Mouse (Mus musculus) lung, adult 2 months (tissue): ENCODE measurements around the gene Mtch1.

ENCODE experiments used
- CTCF ChIP-seq: fragments of 200-500 bp; IDR thresholded peaks from 2 replicates; pipeline ENCODE4 v1.5.1; 2011; ENCODE audit warnings: mild to moderate bottlenecking, low read length, control low read depth; ENCODE audit not compliant: insufficient read depth
- POLR2A ChIP-seq: fragments of 200-500 bp; IDR thresholded peaks from 2 replicates; pipeline ENCODE4 v1.6.1; 2011; ENCODE audit warnings: low read depth, mild to moderate bottlenecking, control low read depth, low read length, borderline replicate concordance; ENCODE audit errors: extremely low read depth

GRCm38 (mm10) chr17:29300926-29301325 is 46.8 kb downstream of the Mtch1 start:
- TF ChIP-seq CTCF (no peak), POLR2A (no peak)
